Mouse (Mus musculus): ENCODE data around the gene Colgalt1. TPM values are rescaled to one million over a fixed set of nuclear protein-coding genes. Genes with fewer than 3 reads are reported as not detected.

Gene Colgalt1
- total RNA-seq, 2 experiments from 2014 or later: 48.5 to 52.2 TPM

- no peak for DNase-seq (ENCODE audit: low spot score in 2 of 2)
- intact Hi-C loops (cut with DNase I): no loop called here
Observed at GRCm38 (mm10) chr8:71586891-71587290, 23.9 kb upstream of the Colgalt1 start.

GRCm38 (mm10) chr8:71588762-71589161, 22.0 kb upstream of the Colgalt1 start:
- DNase-seq (ENCODE audit: low spot score in 2 of 2): no peak
- intact Hi-C loops (cut with DNase I): no loop called here

GRCm38 (mm10) chr8:71591017-71591416, 19.8 kb upstream of the Colgalt1 start:
- intact Hi-C loops (cut with DNase I): no loop called here
- DNase-seq (ENCODE audit: low spot score in 2 of 2): no peak

- intact Hi-C loops (cut with DNase I): loop anchor here (2.0 kb wide), 1 partner anchor 23 kb away; the partner anchor contains the start of gene Slc27a1
- peak; percentile 98 to 99 for DNase-seq (ENCODE audit: low spot score in 2 of 2)
Observed at GRCm38 (mm10) chr8:71591471-71592373, 19.1 kb upstream of the Colgalt1 start, which contains the start of gene Pgls. Gene Pgls, plus strand, starts transcription at chr8:71592176.

- intact Hi-C loops (cut with DNase I): loop anchor here (2.0 kb wide), 1 partner anchor 24 kb away; the partner anchor contains the start of gene Slc27a1
- DNase-seq (ENCODE audit: low spot score in 2 of 2): peak; percentile 93 to 94
Observed at GRCm38 (mm10) chr8:71592374-71593170, 18.2 kb upstream of the Colgalt1 start.

GRCm38 (mm10) chr8:71593556-71594323, 17.1 kb upstream of the Colgalt1 start:
- DNase-seq (ENCODE audit: low spot score in 2 of 2): no peak
- intact Hi-C loops (cut with DNase I): loop anchor here (2.0 kb wide), 1 partner anchor 25 kb away; the partner anchor contains the start of gene Slc27a1

- intact Hi-C loops (cut with DNase I): no loop called here
- DNase-seq (ENCODE audit: low spot score in 2 of 2): no peak
Observed at GRCm38 (mm10) chr8:71594324-71594722, 16.5 kb upstream of the Colgalt1 start.

GRCm38 (mm10) chr8:71595862-71596261, 14.9 kb upstream of the Colgalt1 start:
- peak; percentile 87 to 88 for DNase-seq (ENCODE audit: low spot score in 2 of 2)
- intact Hi-C loops (cut with DNase I): loop anchor here (2.0 to 5.0 kb wide), 2 partner anchors 33 to 66 kb away; no protein-coding TSS in a partner anchor

GRCm38 (mm10) chr8:71596384-71596783, 14.4 kb upstream of the Colgalt1 start:
- intact Hi-C loops (cut with DNase I): loop anchor here (2.0 to 5.0 kb wide), 2 partner anchors 34 to 66 kb away; no protein-coding TSS in a partner anchor
- DNase-seq (ENCODE audit: low spot score in 2 of 2): no peak

GRCm38 (mm10) chr8:71596798-71597197, 14.0 kb upstream of the Colgalt1 start:
- intact Hi-C loops (cut with DNase I): loop anchor here (2.0 to 5.0 kb wide), 2 partner anchors 34 to 66 kb away; no protein-coding TSS in a partner anchor
- DNase-seq (ENCODE audit: low spot score in 2 of 2): no peak

GRCm38 (mm10) chr8:71597451-71597850, 13.3 kb upstream of the Colgalt1 start, which contains the start of gene Fam129c:
Gene Fam129c, plus strand, starts transcription at chr8:71597648.
- intact Hi-C loops (cut with DNase I): loop anchor here (2.0 to 5.0 kb wide), 2 partner anchors 35 to 65 kb away; no protein-coding TSS in a partner anchor
- no peak for DNase-seq (ENCODE audit: low spot score in 2 of 2)

- intact Hi-C loops (cut with DNase I): loop anchor here (2.0 to 5.0 kb wide), 2 partner anchors 42 to 64 kb away; no protein-coding TSS in a partner anchor
Observed at GRCm38 (mm10) chr8:71598375-71598774, 12.4 kb upstream of the Colgalt1 start.

GRCm38 (mm10) chr8:71598841-71599240, 12.0 kb upstream of the Colgalt1 start:
- intact Hi-C loops (cut with DNase I): loop anchor here (2.0 to 5.0 kb wide), 2 partner anchors 42 to 63 kb away; no protein-coding TSS in a partner anchor
- no peak for DNase-seq (ENCODE audit: low spot score in 2 of 2)

More at GRCm38 (mm10) chr8:71598375-71598774, 12.4 kb upstream of the Colgalt1 start:
- DNase-seq (ENCODE audit: low spot score in 2 of 2): no peak

GRCm38 (mm10) chr8:71601939-71602665, 8.7 kb upstream of the Colgalt1 start:
- DNase-seq (ENCODE audit: low spot score in 2 of 2): no peak
- intact Hi-C loops (cut with DNase I): no loop called here

- intact Hi-C loops (cut with DNase I): no loop called here
Observed at GRCm38 (mm10) chr8:71602666-71603334, 8.0 kb upstream of the Colgalt1 start.

GRCm38 (mm10) chr8:71604021-71604420, 6.8 kb upstream of the Colgalt1 start:
- intact Hi-C loops (cut with DNase I): no loop called here
- DNase-seq (ENCODE audit: low spot score in 2 of 2): no peak

More at GRCm38 (mm10) chr8:71602666-71603334, 8.0 kb upstream of the Colgalt1 start:
- DNase-seq (ENCODE audit: low spot score in 2 of 2): no peak

GRCm38 (mm10) chr8:71612141-71612540, 1.3 kb downstream of the Colgalt1 start:
- intact Hi-C loops (cut with DNase I): loop anchor here (5.0 kb wide), 1 partner anchor 50 kb away; no protein-coding TSS in a partner anchor

More at GRCm38 (mm10) chr8:71612141-71612540, 1.3 kb downstream of the Colgalt1 start:
- no peak for DNase-seq (ENCODE audit: low spot score in 2 of 2)
